Mouse (Mus musculus): ENCODE measurements around the gene Dbn1. TPM values are rescaled to one million over a fixed set of nuclear protein-coding genes. Genes with fewer than 3 reads are reported as not detected.
"Not testable (repeated sequence)": the region's sequence is repeated elsewhere in the genome, so short reads cannot be mapped to it uniquely, and the experiment has no call there.

Gene Dbn1
- polyA plus RNA-seq, 1 experiment from 2014 or later: 124 TPM

DNA sequence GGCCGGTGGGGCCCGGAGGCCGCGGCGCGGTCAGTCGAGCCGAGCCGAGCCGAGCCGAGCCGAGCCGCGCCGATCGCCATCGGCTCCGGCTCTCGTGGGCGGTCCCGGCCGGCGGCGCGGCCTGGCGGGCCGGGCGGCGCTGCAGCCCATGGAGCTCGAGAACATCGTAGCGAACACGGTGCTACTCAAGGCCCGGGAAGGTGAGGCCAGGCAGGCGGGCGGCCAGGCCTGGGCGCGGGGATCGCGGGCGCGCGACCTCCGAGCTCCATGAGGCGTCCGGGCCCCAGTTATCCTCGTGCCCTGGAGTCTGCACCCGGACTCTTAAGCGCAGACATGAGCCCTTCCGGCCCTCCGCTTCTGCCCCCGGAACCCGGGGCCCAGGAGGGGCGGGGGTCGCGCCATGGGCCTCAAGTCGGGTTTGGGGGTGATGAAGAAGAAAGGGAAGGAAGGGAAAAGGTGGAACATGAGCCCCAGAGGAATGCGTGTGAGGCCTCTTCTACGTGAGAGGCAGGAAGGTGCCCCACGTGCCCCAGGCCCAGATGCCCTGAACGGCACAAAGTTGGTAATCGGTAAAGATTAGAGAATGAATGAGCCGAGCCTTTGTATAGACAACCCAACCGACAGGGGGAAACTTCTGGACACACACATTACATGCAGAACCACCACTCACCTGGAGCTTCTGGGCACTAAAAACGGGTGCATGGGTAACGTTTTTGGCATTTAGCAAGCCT, 42.4 kb downstream of the Dbn1 start:
- WGBS: under 1% methylated on average over 66 of the region's 66 CpGs
- Histone ChIP-seq H3K9me3 (no peaks in the 10 kb centered on the region), H3K27me3 (no peaks in the 10 kb centered on the region), H3K9ac (peak overlapping the region; percentile 97), H3K4me3 (peak overlapping the region; percentile 90), H3K36me3 (peaks cover 10% of the 10 kb centered on the region), H3K4me1 (peaks cover 23% of the 10 kb centered on the region), H3K4me2 (peak overlapping the region; percentile 62), H3K27ac (peak overlapping the region; percentile 98)
- ATAC-seq (ENCODE audit: borderline replicate concordance, extremely low read depth, low FRiP score, low TSS enrichment): no peak

DNA sequence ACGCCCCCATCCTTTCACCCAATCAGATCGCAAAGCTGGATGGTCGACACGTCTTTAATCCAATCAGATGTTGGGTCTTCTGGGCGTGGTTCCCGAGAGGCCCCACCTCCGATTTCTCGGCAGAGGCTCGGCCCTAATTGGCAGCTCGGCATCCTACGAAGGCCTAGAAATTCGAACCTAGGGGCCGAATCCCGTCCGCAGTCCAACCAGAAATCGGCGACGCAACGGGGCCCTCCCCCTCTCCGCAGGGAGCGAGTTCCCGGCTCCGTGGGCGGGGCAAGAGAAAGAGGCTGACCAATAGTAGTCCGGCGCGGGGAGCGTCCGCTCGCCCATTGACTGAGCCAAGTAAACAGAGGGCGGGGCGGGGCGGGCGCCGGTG, 43.0 kb downstream of the Dbn1 start, which contains the start of gene Grk6:
Gene Grk6 (plus strand): TSS at position 136 of the 379 bp plus-strand sequence.
- Histone ChIP-seq H3K36me3 (peaks cover 4% of the 10 kb centered on the region; the same call in 1 of the 2 replicates), H3K9ac (peak within 1 kb of the TSS; percentile 97), H3K9me3 (no peaks in the 10 kb centered on the region), H3K27ac (peak within 1 kb of the TSS; percentile 98), H3K27me3 (no peaks in the 10 kb centered on the region), H3K4me1 (peaks cover 23% of the 10 kb centered on the region), H3K4me3 (peak within 1 kb of the TSS; percentile 90), H3K4me2 (peak within 1 kb of the TSS; percentile 62)
- WGBS: under 1% methylated on average over 35 of the region's 35 CpGs
- peak; percentile 96 for ATAC-seq (ENCODE audit: borderline replicate concordance, extremely low read depth, low FRiP score, low TSS enrichment)

DNA sequence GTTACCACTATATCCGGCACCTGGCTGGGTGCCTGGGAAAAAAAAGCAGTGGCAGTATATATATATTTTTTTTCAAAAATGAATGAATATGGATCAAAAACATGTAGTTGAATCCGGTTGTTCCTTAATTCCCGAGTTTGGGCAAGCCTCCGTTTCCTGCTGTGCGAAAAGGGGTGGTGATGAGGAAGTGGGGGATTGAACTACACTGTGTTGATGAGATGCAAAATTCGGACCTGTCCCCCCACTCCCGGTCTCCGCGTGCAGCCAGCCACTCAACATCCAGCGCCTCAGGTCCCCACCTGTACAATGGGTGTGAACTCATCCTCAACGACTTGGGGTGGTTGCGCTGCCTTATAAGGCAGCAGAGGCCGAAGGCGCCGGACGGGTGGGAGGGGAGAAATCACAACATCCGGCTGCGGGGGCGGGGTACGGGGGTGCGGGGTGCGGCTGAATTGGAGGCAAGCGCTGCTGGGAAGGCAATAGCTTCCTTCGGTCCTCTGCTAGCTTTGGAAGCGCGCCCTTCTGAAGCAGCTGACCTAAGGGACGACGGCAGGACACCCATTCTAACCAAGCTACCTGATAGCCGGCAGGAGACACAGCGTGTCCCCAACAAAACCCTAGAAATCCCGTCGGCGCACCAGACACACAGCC, 43.5 kb downstream of the Dbn1 start:
- Histone ChIP-seq H3K4me2 (peak overlapping the region; percentile 62), H3K4me3 (peak overlapping the region; percentile 90), H3K9ac (peak overlapping the region; percentile 46), H3K27ac (peak overlapping the region; percentile 98), H3K36me3 (no peaks in the 10 kb centered on the region), H3K27me3 (no peaks in the 10 kb centered on the region), H3K9me3 (no peaks in the 10 kb centered on the region), H3K4me1 (peaks cover 23% of the 10 kb centered on the region)
- peak; percentile 86 for ATAC-seq (ENCODE audit: borderline replicate concordance, extremely low read depth, low FRiP score, low TSS enrichment)
- WGBS: 1% methylated on average over 33 of the region's 33 CpGs

DNA sequence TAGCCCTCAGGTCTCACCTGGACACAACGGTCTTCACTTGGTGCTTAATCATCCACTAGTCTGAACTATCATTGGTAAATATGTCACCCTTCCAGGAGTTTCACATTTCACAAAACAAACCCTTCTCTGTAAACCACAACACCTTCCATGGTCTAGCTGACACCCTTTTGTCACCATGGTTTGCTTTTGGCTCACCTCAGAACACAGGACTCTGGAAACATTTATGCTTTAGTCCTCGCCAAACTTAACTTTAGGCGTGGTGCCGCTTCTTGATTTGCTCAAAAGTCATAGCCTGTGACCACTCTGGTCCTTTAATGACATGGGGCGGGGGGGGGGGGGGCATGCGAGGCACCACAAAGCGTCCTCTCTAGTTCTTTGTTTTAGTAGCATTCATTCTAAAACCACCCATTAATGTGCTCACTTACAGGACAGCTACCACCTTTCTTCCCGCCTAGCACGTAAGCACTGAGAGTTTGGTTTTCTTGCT, 44.1 kb downstream of the Dbn1 start:
- no peaks in the 10 kb centered on the region for H3K9me3 ChIP-seq
- 35% methylated on average over 9 of the region's 9 CpGs for WGBS
- peaks cover 23% of the 10 kb centered on the region for H3K4me1 ChIP-seq
- no peaks in the 10 kb centered on the region for H3K27me3 ChIP-seq
- ATAC-seq (ENCODE audit: borderline replicate concordance, extremely low read depth, low FRiP score, low TSS enrichment): no peak
- H3K27ac ChIP-seq: peak overlapping the region; percentile 98
- H3K4me2 ChIP-seq: peak overlapping the region; percentile 62
- peak overlapping the region; percentile 46 for H3K9ac ChIP-seq
- peak overlapping the region; percentile 90 for H3K4me3 ChIP-seq
- no peaks in the 10 kb centered on the region for H3K36me3 ChIP-seq

DNA sequence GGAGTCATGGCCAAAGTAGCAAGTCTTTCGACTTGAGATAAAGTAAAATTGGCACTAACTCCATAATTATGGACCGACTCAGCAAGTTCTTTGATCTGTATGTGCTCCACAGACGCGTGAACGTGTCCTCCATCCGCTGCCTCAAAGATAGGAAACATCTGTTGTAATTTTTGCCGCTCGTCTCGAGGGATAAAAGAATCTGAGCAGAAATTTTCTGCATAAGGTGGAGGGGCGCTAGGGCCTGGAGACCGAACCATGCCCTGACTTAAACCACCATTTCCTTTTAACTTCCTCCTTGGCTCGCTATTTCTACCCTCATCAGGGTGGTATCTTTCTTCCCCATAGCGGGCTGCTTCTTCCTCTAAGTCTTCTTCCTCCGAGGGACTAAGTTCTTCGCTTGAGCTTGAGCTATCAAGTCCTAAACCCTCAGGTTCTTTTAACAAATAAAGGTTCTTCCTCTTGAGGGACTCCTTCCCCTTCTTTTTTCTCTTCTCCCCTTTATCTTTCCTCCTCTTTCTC, 50.7 kb downstream of the Dbn1 start:
- H3K36me3 ChIP-seq; H3K9ac ChIP-seq; H3K4me2 ChIP-seq; H3K27ac ChIP-seq; H3K27me3 ChIP-seq; H3K4me3 ChIP-seq; ATAC-seq (ENCODE audit: borderline replicate concordance, extremely low read depth, low FRiP score, low TSS enrichment); H3K4me1 ChIP-seq; H3K9me3 ChIP-seq: not testable (repeated sequence)
- 79% methylated on average over 15 of the region's 15 CpGs for whole genome bisulfite sequencing

DNA sequence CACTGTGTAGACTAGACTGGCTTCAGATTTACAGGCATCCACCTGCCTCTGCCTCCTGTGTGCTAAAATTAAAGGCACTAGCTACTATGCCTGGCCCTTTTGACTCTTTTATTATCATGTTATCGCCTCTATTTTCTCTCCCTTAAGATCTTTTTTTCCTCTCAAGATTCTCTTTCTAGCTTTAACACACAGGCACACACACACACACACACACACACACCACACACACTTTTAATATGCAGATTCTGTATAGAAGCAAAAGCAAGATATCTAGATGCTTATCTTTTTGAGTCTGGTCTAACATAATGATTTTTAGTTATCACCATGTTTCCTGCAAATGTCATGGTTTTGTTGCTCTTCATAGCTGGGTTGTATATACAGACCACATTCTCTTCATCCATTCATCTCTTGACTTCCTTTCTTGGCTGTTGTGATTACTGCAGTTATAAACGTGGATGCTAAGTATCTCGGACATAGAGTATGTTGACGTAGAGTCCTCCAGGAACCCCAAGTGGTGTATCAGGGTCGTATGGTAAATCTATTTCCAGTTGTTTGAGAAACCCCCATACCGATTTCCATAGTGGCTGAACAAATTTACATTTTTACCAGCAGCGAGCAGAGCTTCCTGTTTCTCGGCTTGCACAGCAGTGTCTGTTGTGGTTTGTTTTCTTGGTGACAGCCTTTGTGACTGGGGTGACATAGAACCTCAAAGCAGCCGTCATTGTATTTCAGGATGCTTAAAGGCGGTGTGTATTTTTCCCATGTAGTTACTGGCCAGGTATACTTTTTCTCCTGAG, 55.8 kb downstream of the Dbn1 start:
- Histone ChIP-seq H3K9ac (no peak overlapping the region), H3K9me3 (no peaks in the 10 kb centered on the region), H3K4me1 (no peaks in the 10 kb centered on the region), H3K4me3 (no peak overlapping the region), H3K27ac (no peak overlapping the region), H3K27me3 (no peaks in the 10 kb centered on the region), H3K4me2 (no peak overlapping the region), H3K36me3 (no peaks in the 10 kb centered on the region)
- 65% methylated on average over 10 of the region's 10 CpGs for WGBS
- no peak for ATAC-seq (ENCODE audit: borderline replicate concordance, extremely low read depth, low FRiP score, low TSS enrichment)

DNA sequence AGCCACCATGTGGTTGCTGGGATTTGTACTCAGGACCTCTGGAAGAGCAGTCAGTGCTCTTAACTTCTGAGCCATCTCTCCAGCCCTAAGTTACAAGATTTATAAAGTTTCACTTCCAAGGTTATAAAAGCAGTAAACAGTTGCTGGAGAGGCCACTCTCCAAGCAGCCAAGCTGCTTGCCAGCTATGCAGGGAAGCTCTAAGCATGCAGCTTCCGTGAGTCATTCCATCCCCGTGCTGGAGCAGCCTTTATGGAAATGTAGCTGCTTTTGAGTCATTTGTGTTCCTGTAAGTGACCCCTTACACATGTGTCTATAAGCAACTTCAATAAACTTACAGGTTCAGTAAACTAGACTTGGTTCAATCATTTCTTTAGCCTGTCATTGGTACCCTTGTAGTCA, 57.3 kb downstream of the Dbn1 start:
- Histone ChIP-seq H3K27ac (no peak overlapping the region), H3K9me3 (no peaks in the 10 kb centered on the region), H3K9ac (no peak overlapping the region), H3K36me3 (no peaks in the 10 kb centered on the region), H3K4me3 (no peak overlapping the region), H3K4me1 (no peaks in the 10 kb centered on the region), H3K27me3 (no peaks in the 10 kb centered on the region), H3K4me2 (no peak overlapping the region)
- 71% methylated on average over 2 of the region's 2 CpGs for WGBS
- ATAC-seq (ENCODE audit: borderline replicate concordance, extremely low read depth, low FRiP score, low TSS enrichment): no peak

DNA sequence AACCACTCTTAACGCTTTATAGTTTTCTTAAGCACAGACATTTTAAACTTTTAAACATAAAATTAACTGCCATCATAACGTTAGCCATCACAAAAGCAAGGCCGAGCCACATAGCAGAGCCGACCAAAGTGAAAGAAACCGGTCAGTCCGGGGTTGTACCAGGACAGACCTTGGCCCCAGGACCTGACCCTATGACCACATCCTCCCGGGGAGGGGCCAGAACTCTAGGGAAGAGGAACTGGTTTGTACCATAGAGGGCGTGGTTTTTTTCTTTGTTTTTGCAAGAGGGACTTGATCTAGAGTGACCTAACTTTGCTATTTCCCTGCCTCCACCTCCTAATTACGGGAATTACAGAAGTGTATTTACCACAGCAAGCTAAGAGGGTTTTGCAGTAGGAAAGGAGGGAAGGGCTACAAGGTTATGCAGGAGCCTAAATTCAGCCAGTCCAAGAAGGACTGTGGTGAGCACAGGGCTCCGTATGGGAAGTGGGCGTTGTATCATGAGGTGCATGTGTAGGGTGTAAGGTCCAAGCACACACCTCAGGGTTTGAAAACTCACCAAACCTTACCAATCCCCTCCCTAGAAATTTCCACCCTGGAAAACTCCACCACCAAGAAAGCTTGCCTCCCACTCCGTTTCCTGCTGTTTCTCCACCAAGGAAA, 58.6 kb downstream of the Dbn1 start:
- WGBS: 55% methylated on average over 12 of the region's 12 CpGs
- no peaks in the 10 kb centered on the region for H3K27me3 ChIP-seq
- no peaks in the 10 kb centered on the region for H3K36me3 ChIP-seq
- H3K27ac ChIP-seq: no peak overlapping the region
- no peak overlapping the region for H3K9ac ChIP-seq
- no peak overlapping the region for H3K4me2 ChIP-seq
- ATAC-seq (ENCODE audit: borderline replicate concordance, extremely low read depth, low FRiP score, low TSS enrichment): no peak
- H3K9me3 ChIP-seq: no peaks in the 10 kb centered on the region
- H3K4me1 ChIP-seq: no peaks in the 10 kb centered on the region
- no peak overlapping the region for H3K4me3 ChIP-seq

DNA sequence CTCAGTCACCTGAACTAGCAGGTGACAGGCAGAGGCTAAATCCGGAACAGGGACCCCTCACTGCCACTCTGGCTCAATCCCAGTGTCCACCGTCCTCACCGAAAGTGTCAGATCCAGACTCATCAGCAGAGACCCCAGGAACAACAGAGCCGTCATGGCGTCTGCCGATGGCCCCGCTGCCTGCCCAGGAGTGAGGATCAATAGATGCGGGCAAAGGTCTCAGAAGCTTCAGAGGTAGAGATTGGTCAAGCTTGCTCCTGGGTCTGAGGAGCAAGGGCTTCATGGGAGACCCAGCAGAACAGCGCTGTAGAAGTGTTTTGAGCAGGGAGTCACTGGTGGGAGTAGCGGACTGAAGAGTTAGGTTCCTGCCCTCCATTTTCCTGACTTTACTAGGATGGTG, 61.3 kb downstream of the Dbn1 start, which contains the start of gene F12:
Gene F12 (minus strand): TSS at position 181 of the 400 bp plus-strand sequence.
- Histone ChIP-seq H3K27me3 (peaks cover 7% of the 10 kb centered on the region), H3K4me3 (no peak within 1 kb of the TSS), H3K4me2 (no peak within 1 kb of the TSS), H3K4me1 (no peaks in the 10 kb centered on the region), H3K27ac (no peak within 1 kb of the TSS), H3K36me3 (no peaks in the 10 kb centered on the region), H3K9me3 (no peaks in the 10 kb centered on the region), H3K9ac (no peak within 1 kb of the TSS)
- ATAC-seq (ENCODE audit: borderline replicate concordance, extremely low read depth, low FRiP score, low TSS enrichment): no peak
- WGBS: 89% methylated on average over 10 of the region's 10 CpGs
